Mouse (Mus musculus): ENCODE measurements around the gene Adprh. TPM values are rescaled to one million over a fixed set of nuclear protein-coding genes. Genes with fewer than 3 reads are reported as not detected.

Gene Adprh
- total RNA-seq (2014; rRNA removed) (1.9 and 2.8 TPM in 2 replicates), polyA plus RNA-seq (2012; rRNA removed) (8.0 and 8.5 TPM in 2 replicates)

DNA sequence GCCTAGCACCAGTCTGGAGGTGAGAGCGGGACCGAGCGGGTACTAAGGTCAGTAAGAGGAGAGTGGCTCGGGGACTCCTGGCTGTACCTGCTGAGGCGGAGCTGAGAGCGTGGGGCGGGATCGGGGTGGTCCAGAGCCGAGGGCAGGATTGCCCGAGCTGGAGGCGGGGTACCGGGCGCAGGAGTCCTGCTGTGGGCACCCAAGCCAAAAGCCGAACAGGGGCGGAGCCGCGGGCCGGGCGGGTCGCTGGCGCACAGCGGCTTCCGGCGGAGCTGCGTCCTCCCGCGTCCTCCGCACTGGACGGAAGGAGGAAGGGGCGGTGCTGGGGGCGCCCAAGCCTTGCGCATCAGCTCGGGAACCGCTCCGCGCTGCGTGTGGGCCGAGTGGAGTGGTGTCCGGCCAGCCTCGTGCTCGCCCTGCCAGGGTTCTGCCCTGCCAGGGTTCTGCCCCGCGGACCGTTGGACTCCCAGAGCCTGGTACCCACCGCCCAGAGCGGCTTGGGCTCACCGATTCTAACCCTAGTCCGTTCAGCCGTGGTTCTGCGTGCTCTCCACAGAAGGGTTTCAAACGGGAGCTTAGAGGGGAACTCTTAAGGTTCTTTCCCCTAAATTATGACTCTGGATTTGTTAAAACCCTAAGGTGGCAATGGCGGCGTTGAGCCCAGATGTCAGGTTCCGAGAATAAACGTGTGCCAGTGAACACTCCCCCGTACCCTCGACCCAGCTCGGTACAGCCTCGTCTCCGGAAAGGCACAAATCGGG is at the start of gene Adprh:
Gene Adprh, minus strand, starts transcription at position 262 of the 761 bp plus-strand sequence.
- Histone ChIP-seq H3K79me2 (ENCODE audit: control insufficient read depth, insufficient read depth, low read length) (no peaks in the 10 kb centered on the region), H3K4me3 (ENCODE audit: insufficient read depth, low read depth, low read length) (peak within 1 kb of the TSS; percentile 79), H3K36me3 (ENCODE audit: control insufficient read depth, insufficient read depth, low read length) (no peaks in the 10 kb centered on the region), H3K4me1 (ENCODE audit: control insufficient read depth, insufficient read depth, low read length) (peaks cover 15% of the 10 kb centered on the region), H3K27ac (replicated peaks; ENCODE audit: insufficient read depth, low read depth, low read length) (peak within 1 kb of the TSS; percentile 95), H3K27me3 (ENCODE audit: control insufficient read depth, insufficient read depth, low read length) (no peaks in the 10 kb centered on the region), H3K9ac (ENCODE audit: low read depth, low read length) (peak within 1 kb of the TSS; percentile 90)
- DNase-seq (ENCODE audit: extremely low read depth, low read depth, low spot score) = peak; percentile 93
- TF ChIP-seq CTCF (IDR thresholded peaks at IDR 0.05; ENCODE audit: low read depth, low read length) (no peak), POLR2A (IDR thresholded peaks at IDR 0.05; ENCODE audit: extremely low read depth, insufficient read depth, low read length) (peak; percentile 96)
- under 1% methylated on average over 60 of the region's 61 CpGs for WGBS

GRCm38 (mm10) chr16:38496604-38497140 is 44.2 kb upstream of the Adprh start:
- H3K9ac ChIP-seq (ENCODE audit: low read depth, low read length) = no peak overlapping the region
- no peaks in the 10 kb centered on the region for H3K79me2 ChIP-seq (ENCODE audit: control insufficient read depth, insufficient read depth, low read length)
- WGBS = 90% methylated on average over 7 of the region's 7 CpGs
- DNase-seq (ENCODE audit: extremely low read depth, low read depth, low spot score) = no peak
- peaks cover 31% of the 10 kb centered on the region for H3K36me3 ChIP-seq (ENCODE audit: control insufficient read depth, insufficient read depth, low read length)
- H3K4me1 ChIP-seq (ENCODE audit: control insufficient read depth, insufficient read depth, low read length) = no peaks in the 10 kb centered on the region
- H3K27ac ChIP-seq (replicated peaks; ENCODE audit: insufficient read depth, low read depth, low read length) = no peak overlapping the region
- H3K27me3 ChIP-seq (ENCODE audit: control insufficient read depth, insufficient read depth, low read length) = no peaks in the 10 kb centered on the region
- TF ChIP-seq POLR2A (IDR thresholded peaks at IDR 0.05; ENCODE audit: extremely low read depth, insufficient read depth, low read length) (no peak), CTCF (IDR thresholded peaks at IDR 0.05; ENCODE audit: low read depth, low read length) (no peak)
- no peak overlapping the region for H3K4me3 ChIP-seq (ENCODE audit: insufficient read depth, low read depth, low read length)

- peak; percentile 28 for DNase-seq (ENCODE audit: extremely low read depth, low read depth, low spot score)
- peaks cover 14% of the 10 kb centered on the region for H3K36me3 ChIP-seq (ENCODE audit: control insufficient read depth, insufficient read depth, low read length)
- no peaks in the 10 kb centered on the region for H3K27me3 ChIP-seq (ENCODE audit: control insufficient read depth, insufficient read depth, low read length)
- H3K4me1 ChIP-seq (ENCODE audit: control insufficient read depth, insufficient read depth, low read length) = no peaks in the 10 kb centered on the region
- H3K27ac ChIP-seq (replicated peaks; ENCODE audit: insufficient read depth, low read depth, low read length) = no peak overlapping the region
- no peak for TF ChIP-seq POLR2A (IDR thresholded peaks at IDR 0.05; ENCODE audit: extremely low read depth, insufficient read depth, low read length)
- no peak for TF ChIP-seq CTCF (IDR thresholded peaks at IDR 0.05; ENCODE audit: low read depth, low read length)
- no peak overlapping the region for H3K4me3 ChIP-seq (ENCODE audit: insufficient read depth, low read depth, low read length)
- no peak overlapping the region for H3K9ac ChIP-seq (ENCODE audit: low read depth, low read length)
- 83% methylated on average over 10 of the region's 10 CpGs for WGBS
- H3K79me2 ChIP-seq (ENCODE audit: control insufficient read depth, insufficient read depth, low read length) = no peaks in the 10 kb centered on the region
These were observed 41.4 kb upstream of the Adprh start for GRCm38 (mm10) chr16:38493890-38494289.

DNA sequence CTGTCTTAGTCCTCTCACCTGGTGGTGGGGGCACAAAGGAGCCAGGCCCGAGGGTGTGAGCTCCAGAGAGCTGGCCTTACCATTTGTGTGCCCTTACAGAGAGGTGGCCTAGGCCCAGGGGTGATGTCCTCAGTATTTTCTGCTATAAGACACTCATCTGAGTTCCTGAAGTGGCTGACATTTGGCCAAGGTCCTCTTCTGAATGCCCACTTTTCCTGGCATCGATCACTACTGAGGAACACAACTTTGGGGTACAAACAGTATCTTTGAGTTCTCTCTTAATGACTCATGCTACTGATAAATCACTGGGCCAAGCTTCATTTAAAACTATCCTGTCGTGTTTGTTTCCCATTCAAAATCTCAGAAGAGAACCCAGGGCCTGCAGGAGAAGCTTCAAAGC is 40.0 kb upstream of the Adprh start:
- Histone ChIP-seq H3K79me2 (ENCODE audit: control insufficient read depth, insufficient read depth, low read length) (no peaks in the 10 kb centered on the region), H3K9ac (ENCODE audit: low read depth, low read length) (no peak overlapping the region), H3K27ac (replicated peaks; ENCODE audit: insufficient read depth, low read depth, low read length) (no peak overlapping the region), H3K27me3 (ENCODE audit: control insufficient read depth, insufficient read depth, low read length) (no peaks in the 10 kb centered on the region), H3K4me1 (ENCODE audit: control insufficient read depth, insufficient read depth, low read length) (no peaks in the 10 kb centered on the region), H3K4me3 (ENCODE audit: insufficient read depth, low read depth, low read length) (no peak overlapping the region), H3K36me3 (ENCODE audit: control insufficient read depth, insufficient read depth, low read length) (peaks cover 5% of the 10 kb centered on the region)
- no peak for DNase-seq (ENCODE audit: extremely low read depth, low read depth, low spot score)
- TF ChIP-seq CTCF (IDR thresholded peaks at IDR 0.05; ENCODE audit: low read depth, low read length) (no peak), POLR2A (IDR thresholded peaks at IDR 0.05; ENCODE audit: extremely low read depth, insufficient read depth, low read length) (no peak)
- WGBS = 86% methylated on average over 3 of the region's 3 CpGs

DNA sequence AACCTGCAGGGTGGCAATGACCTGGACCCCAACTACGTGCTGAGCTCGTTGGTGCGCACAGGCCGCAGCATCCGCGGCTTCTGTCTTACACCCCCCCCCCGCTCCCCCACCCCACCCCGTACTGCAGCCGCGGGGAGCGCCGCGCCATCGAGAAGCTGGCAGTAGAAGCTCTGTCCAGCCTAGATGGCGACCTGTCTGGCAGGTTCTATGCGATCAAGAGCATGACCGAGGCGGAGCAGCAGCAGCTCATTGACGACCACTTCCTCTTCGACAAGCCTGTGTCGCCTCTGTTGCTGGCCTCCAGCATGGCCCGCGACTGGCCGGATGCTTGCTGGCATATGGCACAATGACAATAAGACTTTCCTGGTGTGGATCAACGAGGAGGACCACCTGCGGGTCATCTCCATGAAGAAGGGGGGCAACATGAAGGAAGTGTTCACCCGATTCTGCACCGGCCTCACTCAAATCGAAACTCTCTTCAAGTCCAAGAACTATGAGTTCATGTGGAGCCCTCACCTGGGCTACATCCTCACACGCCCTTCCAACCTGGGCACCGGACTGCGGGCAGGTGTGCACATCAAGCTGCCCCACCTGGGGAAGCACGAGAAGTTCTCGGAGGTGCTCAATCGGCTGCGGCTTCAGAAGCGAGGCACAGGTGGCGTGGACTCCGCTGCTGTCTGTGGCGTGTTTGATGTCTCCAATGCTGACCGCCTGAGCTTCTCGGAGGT is 31.2 kb upstream of the Adprh start:
- 19% methylated on average over 42 of the region's 42 CpGs for WGBS
- 0 out of 2 replicates have a peak, but pooled peaks cover 3% of the 10 kb centered on the region for H3K4me1 ChIP-seq (ENCODE audit: control insufficient read depth, insufficient read depth, low read length)
- peaks cover 3% of the 10 kb centered on the region; the same call in 1 of the 2 replicates for H3K27me3 ChIP-seq (ENCODE audit: control insufficient read depth, insufficient read depth, low read length)
- no peak overlapping the region; the same call in 1 of the 2 replicates for H3K9ac ChIP-seq (ENCODE audit: low read depth, low read length)
- H3K79me2 ChIP-seq (ENCODE audit: control insufficient read depth, insufficient read depth, low read length) = no peaks in the 10 kb centered on the region
- peak overlapping the region; percentile 39 for H3K4me3 ChIP-seq (ENCODE audit: insufficient read depth, low read depth, low read length)
- no peak overlapping the region for H3K27ac ChIP-seq (replicated peaks; ENCODE audit: insufficient read depth, low read depth, low read length)
- DNase-seq (ENCODE audit: extremely low read depth, low read depth, low spot score) = no peak
- no peaks in the 10 kb centered on the region for H3K36me3 ChIP-seq (ENCODE audit: control insufficient read depth, insufficient read depth, low read length)
- TF ChIP-seq CTCF (IDR thresholded peaks at IDR 0.05; ENCODE audit: low read depth, low read length) = no peak
- no peak for TF ChIP-seq POLR2A (IDR thresholded peaks at IDR 0.05; ENCODE audit: extremely low read depth, insufficient read depth, low read length)

Measured in liver, adult 2 months (tissue).